Mouse (Mus musculus): ENCODE results near the gene Gm10160. TPM values are rescaled to one million over a fixed set of nuclear protein-coding genes. Genes with fewer than 3 reads are reported as not detected.

Gm10160 gene
- polyA plus RNA-seq, 1 experiment from 2014 or later: not detected

DNA sequence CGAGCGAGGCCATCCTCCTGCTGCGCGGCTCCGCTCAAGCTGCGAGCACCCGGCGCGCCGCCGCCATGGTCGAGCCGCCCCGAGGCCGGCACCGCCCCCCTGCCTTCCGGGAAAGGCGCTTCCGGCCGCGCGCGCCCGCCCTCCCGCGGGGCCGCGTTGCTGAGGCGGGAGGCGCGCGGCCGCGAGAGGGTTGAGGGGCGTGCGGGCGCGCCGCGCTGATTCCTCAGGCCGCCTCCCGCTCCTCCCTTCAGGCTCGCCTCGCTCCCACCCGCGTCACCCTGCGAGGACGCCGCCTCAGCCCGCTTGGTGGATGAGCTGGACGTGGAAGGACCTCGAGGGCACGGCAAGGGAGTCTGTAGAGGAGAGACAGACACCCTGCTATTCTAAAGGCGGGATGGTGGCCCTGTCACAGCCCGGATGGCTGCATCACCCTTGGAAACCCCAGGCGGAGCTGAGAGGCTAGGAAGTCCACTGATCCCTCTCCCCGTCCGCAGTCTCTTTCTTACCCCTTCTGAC is 26.2 kb downstream of the Gm10160 start, which contains the start of gene Btbd1:
Gene Btbd1 (minus strand): TSS at position 53 of the 516 bp plus-strand sequence.
- Histone ChIP-seq H3K9ac (ENCODE audit: low read length) (peak within 1 kb of the TSS; percentile 88), H3K4me2 (ENCODE audit: low read depth, severe bottlenecking) (peak within 1 kb of the TSS; percentile 84), H3K4me1 (ENCODE audit: control insufficient read depth, insufficient read depth, low read length) (0 out of 2 replicates have a peak, but pooled peaks cover 9% of the 10 kb centered on the region), H3K9me3 (ENCODE audit: control insufficient read depth, low read length) (no peaks in the 10 kb centered on the region), H3K27me3 (ENCODE audit: control insufficient read depth, insufficient read depth, low read length) (no peaks in the 10 kb centered on the region), H3K4me3 (ENCODE audit: low read depth, low read length) (peak within 1 kb of the TSS; percentile 76), H3K36me3 (ENCODE audit: control insufficient read depth, insufficient read depth, low read length) (no peaks in the 10 kb centered on the region), H3K27ac (replicated peaks; ENCODE audit: low read depth, low read length) (peak within 1 kb of the TSS; percentile 89)
- DNase-seq (ENCODE audit: low spot score) (peak; percentile 88), ATAC-seq (ENCODE audit: insufficient number of reproducible peaks, low FRiP score, low TSS enrichment, low read depth) (peak; percentile 89)
- under 1% methylated on average over 57 of the region's 58 CpGs for WGBS

DNA sequence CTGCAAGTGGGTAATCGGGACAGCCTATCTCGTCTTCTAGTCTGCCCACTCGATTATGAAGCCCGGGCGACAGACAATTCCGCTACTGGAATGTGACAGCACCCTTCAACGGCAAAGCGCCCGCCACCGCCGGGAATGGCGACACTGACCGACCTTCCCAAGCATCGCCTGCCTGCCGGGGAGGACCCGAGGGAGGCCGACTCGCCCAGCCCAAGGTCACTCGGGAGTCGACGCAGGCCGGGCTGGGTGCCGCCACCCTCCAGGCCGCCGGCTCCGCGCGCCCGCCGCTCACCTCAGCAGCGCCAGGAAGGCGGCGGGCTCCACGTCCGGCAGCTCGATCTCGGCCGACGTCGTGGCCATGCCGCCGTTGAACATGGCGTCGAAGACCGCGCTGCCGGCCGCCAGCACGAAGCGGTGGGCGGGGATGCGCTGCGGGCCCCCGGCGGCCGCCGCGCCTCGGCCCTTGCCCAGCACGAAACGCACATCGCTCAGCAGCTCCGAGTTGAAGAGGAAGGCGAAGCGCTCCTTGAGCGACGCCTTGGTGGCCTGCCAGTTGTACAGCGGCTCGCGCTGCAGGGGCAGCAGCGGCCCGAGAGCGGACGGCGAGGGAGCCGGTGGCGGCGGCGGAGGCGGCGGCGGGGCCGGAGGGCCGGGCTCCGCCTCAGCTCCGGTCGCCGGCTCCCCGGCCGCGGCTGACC is 26.8 kb downstream of the Gm10160 start:
- ATAC-seq (ENCODE audit: insufficient number of reproducible peaks, low FRiP score, low TSS enrichment, low read depth) (peak; percentile 77), DNase-seq (ENCODE audit: low spot score) (peak; percentile 67)
- Histone ChIP-seq H3K9ac (ENCODE audit: low read length) (peak overlapping the region; percentile 88), H3K4me3 (ENCODE audit: low read depth, low read length) (peak overlapping the region; percentile 76), H3K4me2 (ENCODE audit: low read depth, severe bottlenecking) (peak overlapping the region; percentile 84), H3K9me3 (ENCODE audit: control insufficient read depth, low read length) (no peaks in the 10 kb centered on the region), H3K4me1 (ENCODE audit: control insufficient read depth, insufficient read depth, low read length) (0 out of 2 replicates have a peak, but pooled peaks cover 9% of the 10 kb centered on the region), H3K27me3 (ENCODE audit: control insufficient read depth, insufficient read depth, low read length) (no peaks in the 10 kb centered on the region), H3K27ac (replicated peaks; ENCODE audit: low read depth, low read length) (peak overlapping the region; percentile 89), H3K36me3 (ENCODE audit: control insufficient read depth, insufficient read depth, low read length) (no peaks in the 10 kb centered on the region)
- WGBS: under 1% methylated on average over 88 of the region's 91 CpGs

DNA sequence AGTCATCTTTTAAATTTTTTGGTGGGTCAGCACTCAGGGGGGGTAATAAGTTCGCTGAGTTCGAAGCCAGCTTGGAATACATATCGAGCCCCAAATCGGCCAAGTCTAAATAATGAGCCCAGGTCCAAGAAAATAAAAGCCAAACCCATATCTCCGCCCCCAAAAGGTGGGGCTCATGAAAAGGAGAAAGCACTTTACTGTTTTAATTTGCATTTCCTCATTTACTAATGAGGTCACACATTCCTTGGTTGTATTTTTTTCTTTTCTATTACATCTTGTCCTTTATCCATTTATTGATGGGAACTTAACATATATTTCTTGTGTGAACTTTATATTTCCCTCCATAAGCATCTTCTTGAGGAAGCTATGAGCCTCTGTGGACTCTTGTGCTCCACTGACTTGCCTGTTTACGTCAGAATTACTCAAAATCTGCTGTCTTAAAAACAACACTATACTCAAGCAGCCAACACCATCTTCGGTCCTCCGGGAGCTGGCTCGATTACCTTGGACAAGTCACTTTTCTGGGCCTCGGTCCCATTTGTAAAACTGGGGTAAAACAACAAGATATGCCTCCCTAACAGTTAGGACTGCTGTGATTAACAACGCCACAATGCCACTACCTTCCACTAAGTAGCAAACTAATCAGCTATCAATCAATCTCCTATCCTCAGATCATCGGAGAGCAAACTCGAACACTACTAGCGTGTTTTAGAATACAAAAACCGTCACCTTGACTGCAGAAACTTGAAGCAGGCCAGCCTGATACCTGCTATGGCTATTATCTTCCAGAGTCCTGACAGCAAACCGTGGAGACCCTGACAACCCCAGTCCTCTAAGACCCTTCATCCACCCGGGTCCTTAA is 27.6 kb downstream of the Gm10160 start:
- Histone ChIP-seq H3K4me1 (ENCODE audit: control insufficient read depth, insufficient read depth, low read length) (0 out of 2 replicates have a peak, but pooled peaks cover 9% of the 10 kb centered on the region), H3K9me3 (ENCODE audit: control insufficient read depth, low read length) (no peaks in the 10 kb centered on the region), H3K27ac (replicated peaks; ENCODE audit: low read depth, low read length) (peak overlapping the region; percentile 89; the same call in 1 of the 2 replicates), H3K4me3 (ENCODE audit: low read depth, low read length) (peak overlapping the region; percentile 76), H3K27me3 (ENCODE audit: control insufficient read depth, insufficient read depth, low read length) (no peaks in the 10 kb centered on the region), H3K36me3 (ENCODE audit: control insufficient read depth, insufficient read depth, low read length) (no peaks in the 10 kb centered on the region), H3K9ac (ENCODE audit: low read length) (peak overlapping the region; percentile 88), H3K4me2 (ENCODE audit: low read depth, severe bottlenecking) (peak overlapping the region; percentile 84)
- no peak for DNase-seq (ENCODE audit: low spot score)
- ATAC-seq (ENCODE audit: insufficient number of reproducible peaks, low FRiP score, low TSS enrichment, low read depth): no peak
- 31% methylated on average over 17 of the region's 17 CpGs for WGBS

DNA sequence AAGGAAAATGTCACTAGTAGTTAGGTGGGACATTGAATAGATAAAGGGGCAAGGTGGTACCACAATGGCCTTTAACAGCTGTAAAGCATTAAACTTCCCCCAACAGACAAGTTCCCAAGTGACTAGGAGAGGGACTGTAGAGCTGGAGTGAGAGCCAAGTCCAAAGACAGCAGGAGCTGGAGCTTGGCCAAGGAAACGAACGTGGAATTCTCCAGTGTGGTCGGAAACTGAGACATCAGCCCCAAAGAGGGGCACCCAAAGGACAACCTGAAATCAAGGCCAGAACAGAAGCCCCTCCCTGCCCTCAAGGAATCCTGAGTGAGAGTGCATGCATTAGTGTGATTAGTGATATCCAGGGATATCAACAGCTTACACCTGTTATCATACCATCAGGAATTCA is 30.2 kb downstream of the Gm10160 start:
- ATAC-seq (ENCODE audit: insufficient number of reproducible peaks, low FRiP score, low TSS enrichment, low read depth) (no peak), DNase-seq (ENCODE audit: low spot score) (no peak)
- 0 out of 2 replicates have a peak, but pooled peaks cover 9% of the 10 kb centered on the region for H3K4me1 ChIP-seq (ENCODE audit: control insufficient read depth, insufficient read depth, low read length)
- no peaks in the 10 kb centered on the region for H3K36me3 ChIP-seq (ENCODE audit: control insufficient read depth, insufficient read depth, low read length)
- no peak overlapping the region for H3K4me2 ChIP-seq (ENCODE audit: low read depth, severe bottlenecking)
- no peak overlapping the region for H3K27ac ChIP-seq (replicated peaks; ENCODE audit: low read depth, low read length)
- no peak overlapping the region for H3K9ac ChIP-seq (ENCODE audit: low read length)
- no peaks in the 10 kb centered on the region for H3K9me3 ChIP-seq (ENCODE audit: control insufficient read depth, low read length)
- H3K4me3 ChIP-seq (ENCODE audit: low read depth, low read length): no peak overlapping the region
- no peaks in the 10 kb centered on the region for H3K27me3 ChIP-seq (ENCODE audit: control insufficient read depth, insufficient read depth, low read length)
- WGBS: 79% methylated on average over 3 of the region's 3 CpGs

DNA sequence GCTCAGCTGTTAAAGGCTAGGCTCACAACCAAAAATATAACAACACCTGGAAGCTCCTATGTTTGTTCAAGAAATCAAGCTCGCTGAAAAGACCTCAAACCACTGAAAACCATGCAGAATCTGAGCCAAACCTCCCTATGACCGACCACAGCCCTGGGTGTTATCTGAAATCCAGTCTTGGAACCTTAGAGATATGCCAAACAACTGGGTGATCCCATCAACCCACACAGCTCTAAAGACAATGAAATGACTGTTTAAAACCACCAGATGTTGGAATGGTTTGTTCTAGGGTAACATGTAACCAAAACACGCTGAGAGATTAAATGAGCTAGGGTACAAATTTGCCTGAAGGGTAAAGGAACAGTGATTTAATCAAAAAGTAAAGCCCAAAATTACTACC is 30.7 kb downstream of the Gm10160 start:
- no peak overlapping the region for H3K27ac ChIP-seq (replicated peaks; ENCODE audit: low read depth, low read length)
- WGBS: 80% methylated on average over 3 of the region's 3 CpGs
- no peaks in the 10 kb centered on the region for H3K9me3 ChIP-seq (ENCODE audit: control insufficient read depth, low read length)
- H3K4me1 ChIP-seq (ENCODE audit: control insufficient read depth, insufficient read depth, low read length): 0 out of 2 replicates have a peak, but pooled peaks cover 9% of the 10 kb centered on the region
- no peak overlapping the region for H3K4me2 ChIP-seq (ENCODE audit: low read depth, severe bottlenecking)
- no peaks in the 10 kb centered on the region for H3K36me3 ChIP-seq (ENCODE audit: control insufficient read depth, insufficient read depth, low read length)
- no peak overlapping the region for H3K9ac ChIP-seq (ENCODE audit: low read length)
- H3K27me3 ChIP-seq (ENCODE audit: control insufficient read depth, insufficient read depth, low read length): no peaks in the 10 kb centered on the region
- H3K4me3 ChIP-seq (ENCODE audit: low read depth, low read length): no peak overlapping the region
- no peak for DNase-seq (ENCODE audit: low spot score)
- ATAC-seq (ENCODE audit: insufficient number of reproducible peaks, low FRiP score, low TSS enrichment, low read depth): no peak

DNA sequence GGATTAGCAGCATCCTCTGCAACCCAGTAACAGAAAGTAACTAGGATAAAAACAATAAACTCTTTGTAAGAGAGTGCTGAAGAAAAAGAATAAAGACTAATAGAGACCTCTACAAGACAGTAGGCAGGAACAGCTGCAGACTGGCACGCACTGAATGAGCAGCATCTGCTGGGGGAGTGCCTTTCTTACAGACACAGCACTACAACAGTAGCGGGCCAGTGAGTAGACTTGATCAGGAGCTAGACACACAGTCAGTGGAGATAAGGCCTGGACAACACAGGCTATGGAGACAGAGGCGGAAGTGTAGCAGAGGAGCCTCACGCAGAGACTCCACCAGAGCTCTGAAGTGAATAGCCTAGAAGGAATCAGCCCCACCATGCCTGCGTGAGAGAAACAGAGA is 49.5 kb downstream of the Gm10160 start:
- H3K27me3 ChIP-seq (ENCODE audit: control insufficient read depth, insufficient read depth, low read length): no peaks in the 10 kb centered on the region
- no peaks in the 10 kb centered on the region for H3K36me3 ChIP-seq (ENCODE audit: control insufficient read depth, insufficient read depth, low read length)
- ATAC-seq (ENCODE audit: insufficient number of reproducible peaks, low FRiP score, low TSS enrichment, low read depth) (no peak), DNase-seq (ENCODE audit: low spot score) (no peak)
- no peak overlapping the region for H3K4me2 ChIP-seq (ENCODE audit: low read depth, severe bottlenecking)
- no peak overlapping the region for H3K9ac ChIP-seq (ENCODE audit: low read length)
- H3K9me3 ChIP-seq (ENCODE audit: control insufficient read depth, low read length): no peaks in the 10 kb centered on the region
- no peak overlapping the region for H3K4me3 ChIP-seq (ENCODE audit: low read depth, low read length)
- WGBS: 89% methylated on average over 5 of the region's 5 CpGs
- H3K27ac ChIP-seq (replicated peaks; ENCODE audit: low read depth, low read length): no peak overlapping the region
- no peaks in the 10 kb centered on the region for H3K4me1 ChIP-seq (ENCODE audit: control insufficient read depth, insufficient read depth, low read length)

Other genes with a start within 250 kb of the Gm10160 start
- 33.5 and 36.0 TPM in 2 replicates for gene Homer2, start 148.3 kb downstream of the Gm10160 start, polyA plus RNA-seq (2014; fragmentation: Nextera tagmentation; extraction: Ambion mirVana)
- gene Ramac, start 92.9 kb downstream of the Gm10160 start, polyA plus RNA-seq (2014; fragmentation: Nextera tagmentation; extraction: Ambion mirVana): 109 and 113 TPM in 2 replicates
- gene 3110040N11Rik, start 66.3 kb downstream of the Gm10160 start, polyA plus RNA-seq (2014; fragmentation: Nextera tagmentation; extraction: Ambion mirVana): 50.8 and 58.4 TPM in 2 replicates
- 74.0 and 76.0 TPM in 2 replicates for gene Btbd1, start 26.4 kb downstream of the Gm10160 start, polyA plus RNA-seq (2014; fragmentation: Nextera tagmentation; extraction: Ambion mirVana)
- gene Tm6sf1, start 3.2 kb upstream of the Gm10160 start, polyA plus RNA-seq (2014; fragmentation: Nextera tagmentation; extraction: Ambion mirVana): 8.9 and 10.7 TPM in 2 replicates
- 34.4 and 34.7 TPM in 2 replicates for gene Hdgfl3, start 78.7 kb upstream of the Gm10160 start, polyA plus RNA-seq (2014; fragmentation: Nextera tagmentation; extraction: Ambion mirVana)
- gene Bnc1, start 136.5 kb upstream of the Gm10160 start, polyA plus RNA-seq (2014; fragmentation: Nextera tagmentation; extraction: Ambion mirVana): 2.9 and 3.4 TPM in 2 replicates

Data from limb, embryonic 11.5 days (tissue).